Mouse (Mus musculus): ENCODE results near the gene Gfy. TPM values are rescaled to one million over a fixed set of nuclear protein-coding genes. Genes with fewer than 3 reads are reported as not detected.
A peak's percentile ranks its signal among the peaks of the same experiment; 100 is the strongest.

Gfy gene
- not detected in 2 replicates for polyA plus RNA-seq (2014; fragmentation: Nextera tagmentation; extraction: Ambion mirVana)

DNA sequence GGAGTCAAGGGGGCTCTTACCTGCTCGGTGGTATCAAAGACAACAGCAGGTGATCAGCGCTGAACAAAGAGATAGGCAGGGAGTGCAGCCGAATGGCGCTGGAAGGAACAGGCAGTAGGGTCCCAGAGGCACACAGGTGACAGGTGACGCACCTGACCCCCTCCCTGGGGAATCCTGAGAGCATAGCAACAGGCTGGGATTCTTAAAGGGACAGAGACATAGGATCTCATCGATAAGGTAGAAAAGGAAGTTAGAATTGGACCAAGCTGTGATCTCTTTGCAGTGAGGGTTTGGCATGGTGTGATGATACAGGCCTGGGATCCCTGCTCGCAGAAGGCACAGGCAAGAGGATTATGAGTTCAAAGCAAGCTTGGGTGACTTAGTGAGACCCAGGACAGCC lies at the start of gene Gfy:
Gene Gfy, minus strand, starts transcription at position 101 of the 400 bp plus-strand sequence.
- Histone ChIP-seq H3K27ac (replicated peaks; ENCODE audit: low read depth, low read length) (no peak within 1 kb of the TSS), H3K4me1 (ENCODE audit: control insufficient read depth, insufficient read depth, low read length) (0 out of 2 replicates have a peak, but pooled peaks cover 13% of the 10 kb centered on the region), H3K9me3 (ENCODE audit: control insufficient read depth, low read length) (0 out of 2 replicates have a peak, but pooled peaks cover 3% of the 10 kb centered on the region), H3K4me2 (ENCODE audit: low read depth, severe bottlenecking) (no peak within 1 kb of the TSS), H3K36me3 (ENCODE audit: control insufficient read depth, insufficient read depth, low read length) (no peaks in the 10 kb centered on the region), H3K4me3 (ENCODE audit: low read depth, low read length) (no peak within 1 kb of the TSS), H3K9ac (ENCODE audit: low read length) (no peak within 1 kb of the TSS), H3K27me3 (ENCODE audit: control insufficient read depth, insufficient read depth, low read length) (peaks cover 97% of the 10 kb centered on the region)
- DNase-seq (ENCODE audit: low spot score) (no peak), ATAC-seq (ENCODE audit: insufficient number of reproducible peaks, low FRiP score, low TSS enrichment, low read depth) (no peak)
- WGBS = 24% methylated on average over 7 of the region's 7 CpGs

DNA sequence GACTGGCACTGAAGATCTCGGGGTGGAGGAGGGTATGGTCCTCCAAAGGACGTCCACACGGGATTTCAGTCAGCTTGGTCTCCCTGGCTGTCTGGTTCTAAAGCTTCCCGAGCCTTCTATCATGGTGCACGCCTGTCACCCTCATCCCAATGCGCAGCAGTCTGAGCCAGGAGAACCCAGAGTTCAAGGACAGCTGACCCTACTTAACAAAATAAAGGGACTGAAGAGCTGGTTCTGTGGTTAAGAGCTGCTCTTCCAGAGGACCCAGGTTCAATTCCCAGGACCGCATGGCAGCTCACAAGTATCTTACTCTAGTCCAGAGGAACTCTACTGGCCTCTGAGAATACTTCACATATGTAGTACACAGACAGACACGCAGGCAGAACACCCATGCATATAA lies 49.7 kb upstream of the Gfy start:
- Histone ChIP-seq H3K4me2 (ENCODE audit: low read depth, severe bottlenecking) (no peak overlapping the region), H3K27ac (replicated peaks; ENCODE audit: low read depth, low read length) (no peak overlapping the region), H3K4me3 (ENCODE audit: low read depth, low read length) (no peak overlapping the region), H3K36me3 (ENCODE audit: control insufficient read depth, insufficient read depth, low read length) (peaks cover 63% of the 10 kb centered on the region), H3K27me3 (ENCODE audit: control insufficient read depth, insufficient read depth, low read length) (no peaks in the 10 kb centered on the region), H3K9me3 (ENCODE audit: control insufficient read depth, low read length) (no peaks in the 10 kb centered on the region), H3K9ac (ENCODE audit: low read length) (no peak overlapping the region), H3K4me1 (ENCODE audit: control insufficient read depth, insufficient read depth, low read length) (peaks cover 11% of the 10 kb centered on the region)
- no peak for ATAC-seq (ENCODE audit: insufficient number of reproducible peaks, low FRiP score, low TSS enrichment, low read depth)
- 97% methylated on average over 8 of the region's 8 CpGs for WGBS
- DNase-seq (ENCODE audit: low spot score) = no peak

DNA sequence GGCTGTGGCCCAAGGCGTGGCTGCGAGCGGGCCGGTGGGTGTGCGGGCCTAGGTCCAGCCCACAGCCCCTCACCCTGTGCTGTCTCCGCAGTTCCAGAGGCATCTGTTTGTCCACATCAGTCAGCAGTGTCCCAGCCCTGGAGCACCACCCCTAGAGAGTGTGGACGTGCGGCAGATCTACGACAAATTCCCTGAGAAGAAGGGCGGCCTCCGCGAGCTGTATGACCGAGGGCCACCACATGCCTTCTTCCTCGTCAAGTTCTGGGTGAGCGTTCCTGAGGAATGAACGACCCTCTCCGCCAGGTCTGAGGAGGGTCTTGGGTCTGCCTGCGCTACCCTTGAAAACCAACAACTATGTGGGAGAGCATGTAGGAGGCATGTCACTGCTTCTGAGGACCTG lies 49.2 kb upstream of the Gfy start:
- Histone ChIP-seq H3K27ac (replicated peaks; ENCODE audit: low read depth, low read length) (no peak overlapping the region), H3K9ac (ENCODE audit: low read length) (no peak overlapping the region), H3K36me3 (ENCODE audit: control insufficient read depth, insufficient read depth, low read length) (peaks cover 66% of the 10 kb centered on the region), H3K4me2 (ENCODE audit: low read depth, severe bottlenecking) (no peak overlapping the region), H3K4me1 (ENCODE audit: control insufficient read depth, insufficient read depth, low read length) (peaks cover 8% of the 10 kb centered on the region; the same call in 1 of the 2 replicates), H3K27me3 (ENCODE audit: control insufficient read depth, insufficient read depth, low read length) (no peaks in the 10 kb centered on the region), H3K4me3 (ENCODE audit: low read depth, low read length) (no peak overlapping the region), H3K9me3 (ENCODE audit: control insufficient read depth, low read length) (no peaks in the 10 kb centered on the region)
- 96% methylated on average over 18 of the region's 18 CpGs for WGBS
- no peak for ATAC-seq (ENCODE audit: insufficient number of reproducible peaks, low FRiP score, low TSS enrichment, low read depth)
- DNase-seq (ENCODE audit: low spot score) = peak; percentile 20

DNA sequence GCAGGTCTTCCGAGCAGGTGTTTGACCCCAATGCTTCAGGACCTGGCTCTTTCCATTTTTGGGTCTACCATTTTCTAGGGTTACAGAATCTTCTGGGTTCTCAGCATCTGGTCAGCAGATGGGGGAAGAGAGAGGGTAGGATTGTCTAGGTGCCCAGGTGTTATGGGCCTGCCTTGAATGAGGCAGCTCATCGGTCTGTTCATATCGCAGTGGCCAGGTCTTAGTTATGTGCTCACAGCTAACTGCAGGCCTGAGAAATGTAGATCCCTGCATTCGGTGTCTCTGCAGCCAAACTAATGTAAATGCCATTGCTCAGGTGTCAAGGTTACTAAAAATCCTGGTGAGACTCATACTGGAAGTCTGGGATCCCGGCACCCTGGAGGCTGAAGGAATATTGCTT lies 47.1 kb upstream of the Gfy start:
- H3K4me3 ChIP-seq (ENCODE audit: low read depth, low read length) = no peak overlapping the region
- peaks cover 64% of the 10 kb centered on the region for H3K36me3 ChIP-seq (ENCODE audit: control insufficient read depth, insufficient read depth, low read length)
- no peaks in the 10 kb centered on the region for H3K27me3 ChIP-seq (ENCODE audit: control insufficient read depth, insufficient read depth, low read length)
- H3K9ac ChIP-seq (ENCODE audit: low read length) = no peak overlapping the region
- no peak overlapping the region for H3K4me2 ChIP-seq (ENCODE audit: low read depth, severe bottlenecking)
- WGBS = 95% methylated on average over 5 of the region's 5 CpGs
- ATAC-seq (ENCODE audit: insufficient number of reproducible peaks, low FRiP score, low TSS enrichment, low read depth) (no peak), DNase-seq (ENCODE audit: low spot score) (no peak)
- H3K4me1 ChIP-seq (ENCODE audit: control insufficient read depth, insufficient read depth, low read length) = no peaks in the 10 kb centered on the region
- no peak overlapping the region for H3K27ac ChIP-seq (replicated peaks; ENCODE audit: low read depth, low read length)
- H3K9me3 ChIP-seq (ENCODE audit: control insufficient read depth, low read length) = no peaks in the 10 kb centered on the region

DNA sequence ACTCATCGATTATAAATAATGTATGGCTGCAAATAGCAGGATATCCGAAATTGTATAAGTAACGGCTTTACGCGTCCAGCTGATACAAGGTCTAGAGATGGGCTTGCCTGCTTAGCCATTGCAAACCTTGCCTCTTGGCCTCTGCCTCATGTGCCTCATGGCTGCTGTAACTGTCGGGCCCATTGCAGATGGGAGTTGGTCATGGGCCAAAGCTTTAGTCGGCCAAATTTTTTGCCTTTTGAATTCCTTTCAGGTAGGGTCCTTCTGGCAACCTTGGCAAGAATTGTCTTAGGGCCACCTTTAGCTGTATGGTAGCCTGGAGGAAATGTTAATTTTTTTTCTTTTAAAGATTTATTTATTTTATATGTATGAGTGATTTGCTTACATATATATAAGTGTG lies 45.5 kb upstream of the Gfy start:
- ATAC-seq (ENCODE audit: insufficient number of reproducible peaks, low FRiP score, low TSS enrichment, low read depth) (no peak), DNase-seq (ENCODE audit: low spot score) (no peak)
- Histone ChIP-seq H3K27ac (replicated peaks; ENCODE audit: low read depth, low read length) (no peak overlapping the region), H3K4me3 (ENCODE audit: low read depth, low read length) (no peak overlapping the region), H3K27me3 (ENCODE audit: control insufficient read depth, insufficient read depth, low read length) (no peaks in the 10 kb centered on the region), H3K36me3 (ENCODE audit: control insufficient read depth, insufficient read depth, low read length) (peaks cover 69% of the 10 kb centered on the region), H3K9me3 (ENCODE audit: control insufficient read depth, low read length) (no peaks in the 10 kb centered on the region), H3K9ac (ENCODE audit: low read length) (no peak overlapping the region), H3K4me1 (ENCODE audit: control insufficient read depth, insufficient read depth, low read length) (no peaks in the 10 kb centered on the region), H3K4me2 (ENCODE audit: low read depth, severe bottlenecking) (no peak overlapping the region)
- 93% methylated on average over 7 of the region's 7 CpGs for WGBS

DNA sequence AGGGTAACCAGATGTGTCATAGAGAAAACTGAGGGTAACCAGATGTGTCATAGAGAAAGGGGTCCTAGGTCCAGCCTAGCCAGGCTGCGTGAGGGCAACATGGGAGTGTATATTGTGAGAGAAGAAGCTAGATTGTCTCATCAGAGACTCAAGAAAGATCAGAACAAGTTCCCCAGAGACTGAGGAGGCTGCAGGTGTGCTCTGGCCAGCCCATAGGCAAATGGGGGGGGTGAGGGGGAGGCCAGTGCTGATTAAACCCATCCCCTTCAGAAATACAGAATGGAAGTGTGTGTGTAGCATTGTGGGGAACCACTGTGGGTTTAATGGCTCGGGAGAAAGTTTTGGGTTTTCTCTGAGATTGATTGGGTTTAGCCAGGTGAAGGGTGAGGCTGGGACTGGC lies 42.3 kb upstream of the Gfy start:
- WGBS = 89% methylated on average over 2 of the region's 2 CpGs

DNA sequence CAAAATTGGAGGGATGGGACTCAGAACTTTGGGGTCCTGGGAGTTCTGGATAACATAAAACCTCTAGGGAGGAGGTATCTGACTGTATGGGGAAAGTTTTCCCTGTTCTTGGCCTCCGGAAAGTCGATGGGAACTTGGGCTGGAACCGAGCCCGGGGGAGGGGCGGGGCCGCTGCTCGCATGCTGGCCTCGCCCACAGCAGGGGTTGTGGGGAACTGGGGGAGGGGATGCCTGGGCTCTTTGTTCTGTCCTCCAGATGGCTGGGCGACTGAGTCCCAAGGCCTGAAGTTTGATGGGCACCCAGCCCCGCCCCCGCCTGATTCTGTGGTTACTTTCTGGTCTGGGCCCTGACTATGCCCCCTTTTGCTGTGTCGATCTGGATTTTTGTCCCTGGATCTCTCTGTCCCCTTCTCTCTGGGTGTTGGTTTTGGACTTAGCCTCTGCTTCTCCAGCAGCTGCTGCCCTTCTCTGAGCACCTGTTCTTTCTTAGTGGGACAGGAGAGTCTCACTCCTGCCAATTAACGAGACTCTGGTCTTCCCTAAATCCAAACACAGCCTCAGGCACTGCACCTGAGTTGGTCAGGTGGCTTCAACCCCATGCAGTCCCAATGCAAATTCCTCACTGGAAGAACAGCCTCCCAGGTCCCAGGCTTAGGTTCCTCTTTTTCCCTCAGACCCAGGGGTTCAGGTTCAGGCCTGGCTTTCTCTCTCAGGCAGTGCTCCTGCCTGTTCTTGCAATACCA lies 37.2 kb upstream of the Gfy start:
- peak overlapping the region; percentile 93 for H3K4me2 ChIP-seq (ENCODE audit: low read depth, severe bottlenecking)
- peaks cover 21% of the 10 kb centered on the region for H3K4me1 ChIP-seq (ENCODE audit: control insufficient read depth, insufficient read depth, low read length)
- ATAC-seq (ENCODE audit: insufficient number of reproducible peaks, low FRiP score, low TSS enrichment, low read depth) = peak; percentile 78
- H3K9ac ChIP-seq (ENCODE audit: low read length) = peak overlapping the region; percentile 100
- peak overlapping the region; percentile 69 for H3K4me3 ChIP-seq (ENCODE audit: low read depth, low read length)
- peak; percentile 96 for DNase-seq (ENCODE audit: low spot score)
- under 1% methylated on average over 13 of the region's 13 CpGs for WGBS
- H3K9me3 ChIP-seq (ENCODE audit: control insufficient read depth, low read length) = no peaks in the 10 kb centered on the region
- peaks cover 31% of the 10 kb centered on the region for H3K36me3 ChIP-seq (ENCODE audit: control insufficient read depth, insufficient read depth, low read length)
- peaks cover 9% of the 10 kb centered on the region for H3K27me3 ChIP-seq (ENCODE audit: control insufficient read depth, insufficient read depth, low read length)
- peak overlapping the region; percentile 96 for H3K27ac ChIP-seq (replicated peaks; ENCODE audit: low read depth, low read length)

More for the DNA sequence above, 42.3 kb upstream of the Gfy start:
- H3K4me1 ChIP-seq (ENCODE audit: control insufficient read depth, insufficient read depth, low read length) = peaks cover 17% of the 10 kb centered on the region
- DNase-seq (ENCODE audit: low spot score) (no peak), ATAC-seq (ENCODE audit: insufficient number of reproducible peaks, low FRiP score, low TSS enrichment, low read depth) (no peak)
- no peak overlapping the region for H3K27ac ChIP-seq (replicated peaks; ENCODE audit: low read depth, low read length)
- H3K9me3 ChIP-seq (ENCODE audit: control insufficient read depth, low read length) = no peaks in the 10 kb centered on the region
- no peaks in the 10 kb centered on the region for H3K27me3 ChIP-seq (ENCODE audit: control insufficient read depth, insufficient read depth, low read length)
- H3K36me3 ChIP-seq (ENCODE audit: control insufficient read depth, insufficient read depth, low read length) = peaks cover 61% of the 10 kb centered on the region
- no peak overlapping the region for H3K4me3 ChIP-seq (ENCODE audit: low read depth, low read length)
- H3K4me2 ChIP-seq (ENCODE audit: low read depth, severe bottlenecking) = no peak overlapping the region
- no peak overlapping the region for H3K9ac ChIP-seq (ENCODE audit: low read length)

DNA sequence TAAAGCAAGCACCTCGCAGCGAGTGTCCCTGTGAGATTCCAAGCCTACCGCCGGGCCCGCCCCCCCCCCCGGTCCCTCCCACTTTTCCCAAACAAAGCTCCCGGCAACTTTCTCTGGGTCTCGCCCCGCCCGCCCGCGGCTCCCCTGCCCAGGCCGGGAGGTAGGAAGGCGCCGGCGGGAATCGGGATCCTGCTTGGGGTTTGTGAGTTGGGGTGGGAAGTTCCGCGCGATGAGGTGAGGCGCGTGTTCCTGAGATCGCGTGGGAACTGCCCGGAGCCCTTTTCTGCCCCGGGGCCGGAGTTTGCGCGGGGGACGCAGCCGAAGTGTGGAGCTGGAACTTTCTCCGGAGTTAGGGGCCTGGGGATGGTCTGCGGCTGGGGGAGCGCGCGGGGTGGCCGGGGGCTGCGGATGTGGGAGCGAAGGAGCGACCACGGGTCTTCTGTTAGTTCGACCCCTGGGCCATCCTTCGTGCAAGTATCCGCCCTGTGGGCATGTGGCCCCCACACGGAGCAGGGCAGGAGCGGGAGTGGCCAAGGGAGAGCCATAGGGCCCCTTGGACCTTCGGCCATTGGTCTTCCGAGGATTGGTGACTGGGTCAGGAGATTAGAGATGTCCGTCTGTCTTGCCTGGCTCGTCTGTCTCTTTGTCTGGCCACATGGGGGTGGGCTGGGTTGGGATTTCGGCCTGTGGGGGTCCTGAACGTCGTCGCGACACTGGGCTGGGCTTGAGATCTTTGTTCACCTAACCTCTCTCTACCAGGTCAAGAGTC lies 36.5 kb upstream of the Gfy start, which contains the start of gene Tead2:
Gene Tead2, plus strand, starts transcription at position 81 of the 769 bp plus-strand sequence.
- Histone ChIP-seq H3K27me3 (ENCODE audit: control insufficient read depth, insufficient read depth, low read length) (peaks cover 16% of the 10 kb centered on the region), H3K36me3 (ENCODE audit: control insufficient read depth, insufficient read depth, low read length) (peaks cover 28% of the 10 kb centered on the region), H3K4me1 (ENCODE audit: control insufficient read depth, insufficient read depth, low read length) (peaks cover 21% of the 10 kb centered on the region), H3K4me2 (ENCODE audit: low read depth, severe bottlenecking) (peak within 1 kb of the TSS; percentile 93), H3K27ac (replicated peaks; ENCODE audit: low read depth, low read length) (peak within 1 kb of the TSS; percentile 96), H3K9ac (ENCODE audit: low read length) (peak within 1 kb of the TSS; percentile 100), H3K4me3 (ENCODE audit: low read depth, low read length) (peak within 1 kb of the TSS; percentile 69), H3K9me3 (ENCODE audit: control insufficient read depth, low read length) (no peaks in the 10 kb centered on the region)
- WGBS = under 1% methylated on average over 53 of the region's 55 CpGs
- peak; percentile 89 for DNase-seq (ENCODE audit: low spot score)
- peak; percentile 58 for ATAC-seq (ENCODE audit: insufficient number of reproducible peaks, low FRiP score, low TSS enrichment, low read depth)
